Mouse (Mus musculus) intestine, postnatal 0 days (tissue): ENCODE measurements around the gene Taf12. TPM values are rescaled to one million over a fixed set of nuclear protein-coding genes. Genes with fewer than 3 reads are reported as not detected.

Experiments
- ATAC-seq: fragments of 200-750 bp; cut with Nextera tagmentation; 2 replicates; pipeline ENCODE4 v1.8.0; 2017; ENCODE audit warnings: mild to moderate bottlenecking, moderate TSS enrichment, moderate library complexity
- H3K27ac ChIP-seq: fragments of 300-500 bp; sonication (generic); 2 replicates; pipeline ENCODE4 v1.5.1; 2014; ENCODE audit warnings: mild to moderate bottlenecking, low read depth, low read length, moderate library complexity
- H3K27me3 ChIP-seq: fragments of 300-500 bp; sonication (generic); replicated peaks from 2 replicates; pipeline ENCODE4 v1.6.1; 2014; ENCODE audit warnings: low read length, mixed read lengths; ENCODE audit not compliant: control insufficient read depth, insufficient read depth
- H3K36me3 ChIP-seq: fragments of 300-500 bp; sonication (generic); 2 replicates; pipeline ENCODE4 v1.6.1; 2014; ENCODE audit warnings: mild to moderate bottlenecking, moderate library complexity; ENCODE audit not compliant: control insufficient read depth, insufficient read depth
- H3K4me1 ChIP-seq: fragments of 300-500 bp; sonication (generic); replicated peaks from 2 replicates; pipeline ENCODE4 v1.6.1; 2014; ENCODE audit warnings: antibody characterized with exemption, low read length, mixed read lengths; ENCODE audit not compliant: control insufficient read depth, insufficient read depth
- H3K4me2 ChIP-seq: fragments of 300-500 bp; sonication (generic); replicated peaks from 2 replicates; pipeline ENCODE4 v1.6.1; 2014; ENCODE audit warnings: low read depth, mild to moderate bottlenecking, moderate library complexity
- H3K4me3 ChIP-seq: fragments of 300-500 bp; sonication (generic); 2 replicates; pipeline ENCODE4 v1.5.1; 2014; ENCODE audit warnings: low read depth, low read length
- H3K9ac ChIP-seq: fragments of 300-500 bp; sonication (generic); 2 replicates; pipeline ENCODE4 v1.6.1; 2014; ENCODE audit warnings: mild to moderate bottlenecking, low read depth, low read length
- H3K9me3 ChIP-seq: fragments of 300-500 bp; sonication (generic); 2 replicates; pipeline ENCODE4 v1.6.1; 2016; ENCODE audit warnings: mixed run types; ENCODE audit not compliant: control insufficient read depth
- CTCF ChIP-seq: sonication (generic); IDR thresholded peaks from 2 replicates; pipeline ENCODE4 v1.5.1; 2016; ENCODE audit warnings: low read depth, mild to moderate bottlenecking, control low read depth, antibody characterized with exemption, moderate library complexity
- WGBS: fragments of 180-500 bp; shearing (Covaris S2); extraction: QIAGEN DNeasy Blood & Tissue Kit; methylation state at CpG from one replicate; pipeline ENCODE4 v1.1.7; 2014; 5-methylcytosine and 5-hydroxymethylcytosine counted together
- polyA plus RNA-seq: library from polyadenylated mRNA; unstranded; fragments of >200 nt; fragmentation: Nextera tagmentation; extraction: Ambion mirVana; gene quantifications from 2 replicates; pipeline ENCODE4 v1.2.1, GENCODE M21; 2015

The Taf12 gene
- polyA plus RNA-seq, 1 experiment from 2014 or later, result 43.2 TPM

- no peaks in the 10 kb centered on the region; the same call in 1 of the 2 replicates for H3K4me1 ChIP-seq
- H3K4me3 ChIP-seq, result no peak overlapping the region
- TF ChIP-seq CTCF, result no peak
- WGBS, result 75% methylated on average over 6 of the region's 6 CpGs
- ATAC-seq, result no peak
- no peak overlapping the region for H3K27ac ChIP-seq
- H3K9ac ChIP-seq, result no peak overlapping the region
- no peak overlapping the region for H3K4me2 ChIP-seq
- no peaks in the 10 kb centered on the region for H3K27me3 ChIP-seq
- no peaks in the 10 kb centered on the region for H3K9me3 ChIP-seq
- H3K36me3 ChIP-seq, result peaks cover 56% of the 10 kb centered on the region
Measured at GRCm38 (mm10) chr4:132332880-132333279, 58.7 kb downstream of the Taf12 start.

DNA sequence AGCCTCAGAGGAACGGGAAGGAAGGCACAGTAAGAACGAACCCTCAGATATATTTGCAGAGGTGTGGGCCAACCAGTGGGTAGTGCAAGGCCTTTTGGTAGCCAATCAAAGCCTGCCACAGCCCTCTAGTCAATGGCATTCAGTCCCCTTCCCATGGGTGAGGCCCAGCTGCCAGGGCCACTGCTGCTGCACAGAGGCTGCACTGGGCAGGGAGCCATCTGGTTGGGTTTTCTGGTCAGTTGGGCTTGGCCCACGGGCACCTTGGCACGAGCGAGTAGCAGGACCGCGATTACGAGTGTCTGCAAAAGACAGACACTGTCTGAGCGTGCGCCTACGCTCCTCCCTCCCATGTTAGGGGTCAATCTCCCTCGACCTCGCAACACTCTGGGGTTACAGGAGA is 64.8 kb downstream of the Taf12 start:
- 92% methylated on average over 13 of the region's 13 CpGs for WGBS
- no peak overlapping the region for H3K9ac ChIP-seq
- no peak overlapping the region for H3K4me2 ChIP-seq
- H3K27me3 ChIP-seq, result no peaks in the 10 kb centered on the region
- no peaks in the 10 kb centered on the region for H3K9me3 ChIP-seq
- ATAC-seq, result no peak
- peaks cover 53% of the 10 kb centered on the region for H3K36me3 ChIP-seq
- H3K27ac ChIP-seq, result no peak overlapping the region
- H3K4me3 ChIP-seq, result no peak overlapping the region
- H3K4me1 ChIP-seq, result no peaks in the 10 kb centered on the region
- TF ChIP-seq CTCF, result no peak

GRCm38 (mm10) chr4:132341451-132341850 is 67.3 kb downstream of the Taf12 start:
- 62% methylated on average over 3 of the region's 3 CpGs for WGBS
- H3K9ac ChIP-seq, result no peak overlapping the region

GRCm38 (mm10) chr4:132344403-132345134 is 70.4 kb downstream of the Taf12 start:
- Histone ChIP-seq H3K9ac (peak overlapping the region; percentile 75), H3K4me1 (peaks cover 7% of the 10 kb centered on the region; the same call in 1 of the 2 replicates), H3K4me3 (peak overlapping the region; percentile 52), H3K27me3 (no peaks in the 10 kb centered on the region), H3K27ac (peak overlapping the region; percentile 86), H3K4me2 (peak overlapping the region; percentile 73), H3K36me3 (peaks cover 6% of the 10 kb centered on the region; the same call in 1 of the 2 replicates), H3K9me3 (no peaks in the 10 kb centered on the region)
- ATAC-seq, result no peak; the same call in 1 of the 2 replicates
- TF ChIP-seq CTCF, result no peak
- 5% methylated on average over 13 of the region's 13 CpGs for WGBS

More at GRCm38 (mm10) chr4:132341451-132341850, 67.3 kb downstream of the Taf12 start:
- Histone ChIP-seq H3K4me2 (no peak overlapping the region), H3K27me3 (no peaks in the 10 kb centered on the region), H3K36me3 (peaks cover 34% of the 10 kb centered on the region), H3K4me1 (peaks cover 7% of the 10 kb centered on the region; the same call in 1 of the 2 replicates), H3K27ac (no peak overlapping the region; the same call in 1 of the 2 replicates), H3K9me3 (no peaks in the 10 kb centered on the region), H3K4me3 (no peak overlapping the region)
- TF ChIP-seq CTCF, result no peak
- no peak for ATAC-seq

Other genes with a start within 250 kb of the Taf12 start
- 0.08 and 0.09 TPM in 2 replicates for gene Gm10300, start 199.7 kb upstream of the Taf12 start, polyA plus RNA-seq
- gene Epb41, start 199.1 kb upstream of the Taf12 start, polyA plus RNA-seq, result 22.2 TPM in 2 replicates
- gene Oprd1, start 129.9 kb upstream of the Taf12 start, polyA plus RNA-seq, result 0.24 and 0.29 TPM in 2 replicates
- 38.3 and 44.9 TPM in 2 replicates for gene Ythdf2, start 62.1 kb upstream of the Taf12 start, polyA plus RNA-seq
- 8.9 and 9.6 TPM in 2 replicates for gene Gmeb1, start 12.8 kb upstream of the Taf12 start, polyA plus RNA-seq
- 48.2 and 48.3 TPM in 2 replicates for gene Rab42, start 29.0 kb downstream of the Taf12 start, polyA plus RNA-seq
- gene Trnau1ap, start 55.2 kb downstream of the Taf12 start, polyA plus RNA-seq, result 80.1 and 84.1 TPM in 2 replicates
- gene Rcc1, start 79.2 kb downstream of the Taf12 start, polyA plus RNA-seq, result 47.4 and 48.7 TPM in 2 replicates
- 16.7 and 17.5 TPM in 2 replicates for gene Phactr4, start 148.1 kb downstream of the Taf12 start, polyA plus RNA-seq
- gene Med18, start 189.5 kb downstream of the Taf12 start, polyA plus RNA-seq, result 8.8 and 9.5 TPM in 2 replicates
- gene Sesn2, start 236.1 kb downstream of the Taf12 start, polyA plus RNA-seq, result 17.2 and 18.0 TPM in 2 replicates